Comparison of ENCODE assay signal across 12 mouse cellular contexts in the genomic region with DNA sequence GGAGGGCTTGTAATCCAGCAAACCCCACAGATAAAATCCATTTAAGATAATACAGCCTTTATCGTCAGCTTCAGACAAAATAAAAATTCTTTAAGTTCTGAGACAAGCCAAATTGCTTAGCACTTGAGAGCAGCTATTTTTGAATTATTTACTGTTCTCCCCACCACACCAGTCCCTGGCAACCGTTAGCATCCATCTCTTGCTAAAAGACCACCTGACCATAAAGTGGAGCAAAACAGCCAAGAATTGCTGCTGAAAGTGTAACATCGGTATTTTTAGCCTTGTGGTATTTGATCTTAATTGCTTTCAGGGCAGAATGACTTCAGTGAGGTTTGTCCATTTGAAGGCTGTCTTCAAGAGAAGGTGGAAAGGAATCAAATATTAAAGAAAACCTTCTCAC.
"Had no signal": no experiment of that assay in that cellular context is flagged by ENCODE, and none has a peak within 500 bp of the region (broad histone marks: within the 10 kb centered on the region; RNA-seq: fewer than 3 reads in every experiment).

No protein-coding gene starts in this region.

- ATAC-seq: liver, embryonic 12.5 days had no signal

- H3K27me3 ChIP-seq: limb, embryonic 15.5 days; liver, embryonic 12.5 days; lung, embryonic 15.5 days; neural tube, embryonic 12.5 days had no signal

- H3K4me2 ChIP-seq: limb, embryonic 15.5 days; liver, embryonic 12.5 days; lung, embryonic 15.5 days; neural tube, embryonic 12.5 days had no signal

- H3K9ac ChIP-seq: limb, embryonic 15.5 days; liver, embryonic 12.5 days; lung, embryonic 15.5 days; neural tube, embryonic 12.5 days had no signal

- H3K4me1 ChIP-seq: limb, embryonic 15.5 days; liver, embryonic 12.5 days; lung, embryonic 15.5 days; neural tube, embryonic 12.5 days had no signal

- H3K4me3 ChIP-seq: limb, embryonic 15.5 days; liver, embryonic 12.5 days; lung, embryonic 15.5 days; myocyte; neural tube, embryonic 12.5 days had no signal

- H3K27ac ChIP-seq: kidney, postnatal 0 days; limb, embryonic 15.5 days; liver, embryonic 12.5 days; lung, embryonic 15.5 days; neural tube, embryonic 12.5 days had no signal

- DNase-seq: kidney, adult 11 months; kidney, adult 9 months; kidney, postnatal 36 days; retina, postnatal 1 day; right cerebral cortex, postnatal 14 days; thymus, postnatal 4 days had no signal

- H3K36me3 ChIP-seq: limb, embryonic 15.5 days; liver, embryonic 12.5 days; lung, embryonic 15.5 days; neural tube, embryonic 12.5 days had no signal

- H3K9me3 ChIP-seq: limb, embryonic 15.5 days; liver, embryonic 12.5 days; lung, embryonic 15.5 days; neural tube, embryonic 12.5 days had no signal
